14 mouse cellular contexts compared by ENCODE assay signal in genomic region chr9:22849212-22849611, GRCm38 (mm10).
DNase-seq lines count a peak whose midpoint lies in the region; ATAC-seq and TF ChIP-seq lines count a peak whose summit lies in the region.
"Had no signal": no experiment of that assay in that cellular context is flagged by ENCODE, and none has a peak within 500 bp of the region (broad histone marks: within the 10 kb centered on the region; RNA-seq: fewer than 3 reads in every experiment).

No protein-coding gene starts in this region.

- H3K9ac ChIP-seq in liver, embryonic 11.5 days (ENCODE audit: low read depth, low read length) = no peak overlapping the region
- H3K9ac ChIP-seq: heart, embryonic 13.5 days; limb, embryonic 12.5 days; lung, embryonic 14.5 days had no signal

- no peaks in the 10 kb centered on the region for H3K4me1 ChIP-seq in liver, embryonic 11.5 days (replicated peaks; ENCODE audit: control insufficient read depth, insufficient read depth, low read length)
- H3K4me1 ChIP-seq: heart, embryonic 13.5 days; limb, embryonic 12.5 days had no signal

- no peak overlapping the region for H3K4me3 ChIP-seq in gastrocnemius, adult 2 months
- no peak overlapping the region for H3K4me3 ChIP-seq in liver, embryonic 11.5 days (ENCODE audit: low read depth, low read length)
- H3K4me3 ChIP-seq: heart, embryonic 13.5 days; left cerebral cortex, adult 2 months; limb, embryonic 12.5 days; megakaryocyte, embryonic 14.5 days had no signal

- no peak overlapping the region for H3K27ac ChIP-seq in gastrocnemius, adult 2 months
- no peak overlapping the region for H3K27ac ChIP-seq in liver, embryonic 11.5 days (ENCODE audit: low read depth, low read length)
- H3K27ac ChIP-seq: heart, embryonic 13.5 days; left cerebral cortex, adult 2 months; limb, embryonic 12.5 days had no signal

- intact Hi-C loops in gastrocnemius, adult 2 months (cut with DNase I) = no loop called here
- intact Hi-C loops in gastrocnemius, postnatal 14 days (cut with DNase I; ENCODE audit: low total_unique reads) = no loop called here

- no peak overlapping the region for H3K4me2 ChIP-seq in liver, embryonic 11.5 days
- H3K4me2 ChIP-seq: heart, embryonic 13.5 days; limb, embryonic 12.5 days; lung, embryonic 14.5 days had no signal

- no peaks in the 10 kb centered on the region for H3K36me3 ChIP-seq in liver, embryonic 11.5 days (ENCODE audit: control insufficient read depth, insufficient read depth, low read length)
- H3K36me3 ChIP-seq: heart, embryonic 13.5 days; limb, embryonic 12.5 days had no signal

- H3K9me3 ChIP-seq in liver, embryonic 11.5 days (ENCODE audit: control insufficient read depth, low read length) = no peaks in the 10 kb centered on the region
- H3K9me3 ChIP-seq: heart, embryonic 13.5 days had no signal

- ATAC-seq in liver, embryonic 11.5 days (replicated peaks; ENCODE audit: low FRiP score) = peak; percentile 60; the same call in 1 of the 2 replicates

- no peak for TF ChIP-seq CTCF in gastrocnemius, adult 2 months (IDR thresholded peaks at IDR 0.05)

- WGBS in liver, embryonic 11.5 days = 65% methylated on average over 4 of the region's 4 CpGs

- no peaks in the 10 kb centered on the region for H3K27me3 ChIP-seq in liver, embryonic 11.5 days (replicated peaks; ENCODE audit: control insufficient read depth, insufficient read depth, low read length)
- H3K27me3 ChIP-seq: heart, embryonic 13.5 days; limb, embryonic 12.5 days had no signal

- peak; percentile 28 for DNase-seq in gastrocnemius, adult 2 months
- DNase-seq in gastrocnemius, postnatal 14 days = no peak
- peak; percentile 53 for DNase-seq in ES-CJ7 (ENCODE audit: low read depth, low spot score)
- peak; percentile 3 for DNase-seq in c-Kit-positive CD71-positive TER-119-positive erythroid progenitor cells, embryonic 14.5 days (ENCODE audit: low spot score)
- no peak for DNase-seq in liver, embryonic 11.5 days (ENCODE audit: low spot score)
- DNase-seq in right cerebral cortex, postnatal 14 days = no peak
- DNase-seq in spleen, adult 18-20 months = no peak
- DNase-seq in adrenal gland, adult 2 months = no peak
- DNase-seq: cerebellum, postnatal 14 days; lung, embryonic 14.5 days had no signal

Comparison
In these comparisons a context has a peak if more than half of its experiments do, and no peak if none do; other contexts are left out.
1. DNase-seq: peak in gastrocnemius, adult 2 months (single experiment), ES-CJ7 (single experiment) and c-Kit-positive CD71-positive TER-119-positive erythroid progenitor cells, embryonic 14.5 days (single experiment); none in gastrocnemius, postnatal 14 days (single experiment), liver, embryonic 11.5 days (single experiment), right cerebral cortex, postnatal 14 days (single experiment), spleen, adult 18-20 months (0 of 2) and adrenal gland, adult 2 months (single experiment).